Mouse (Mus musculus): ENCODE results near the gene Abhd2.

Abhd2 gene

DNA sequence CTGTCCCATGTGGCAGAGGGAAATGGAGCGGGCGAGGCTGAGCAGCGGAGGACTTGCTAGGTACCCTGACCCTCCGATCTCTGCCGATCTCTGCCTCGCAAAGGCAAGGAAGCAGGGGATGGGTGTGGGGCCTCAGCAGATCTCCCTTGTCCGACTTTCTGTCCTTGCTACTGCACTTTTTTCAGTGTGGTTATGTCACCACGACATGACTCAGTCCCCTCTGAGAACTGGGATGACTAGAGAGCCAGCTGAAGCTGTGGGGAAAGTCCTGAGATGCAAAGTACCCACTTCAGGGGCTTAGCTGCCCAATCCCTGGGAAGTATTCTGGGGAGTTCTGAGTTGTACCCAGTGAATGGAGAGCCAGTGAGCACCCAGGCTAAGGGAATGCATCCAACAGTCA lies 114.1 kb downstream of the Abhd2 start:
- no peak for DNase-seq

DNA sequence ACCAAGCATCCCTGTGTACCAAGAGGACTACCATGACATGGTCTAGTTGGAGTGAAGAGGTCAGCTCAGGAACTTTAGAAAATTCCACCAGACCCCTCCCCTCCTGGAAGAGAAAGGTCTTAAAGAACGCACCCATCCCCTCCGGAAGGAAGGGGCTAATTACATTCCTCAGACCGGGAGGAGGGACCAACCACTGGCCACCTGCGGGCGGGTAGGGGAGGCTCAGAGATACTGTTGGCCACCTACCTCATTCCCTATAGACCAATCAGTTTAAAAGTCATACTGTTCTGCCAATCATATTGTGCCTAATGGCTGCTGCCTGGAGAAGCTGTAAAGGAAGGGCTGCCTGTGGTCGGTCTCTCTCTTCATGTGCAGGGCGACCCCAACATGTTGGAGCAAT lies 115.0 kb downstream of the Abhd2 start:
- no peak for DNase-seq

DNA sequence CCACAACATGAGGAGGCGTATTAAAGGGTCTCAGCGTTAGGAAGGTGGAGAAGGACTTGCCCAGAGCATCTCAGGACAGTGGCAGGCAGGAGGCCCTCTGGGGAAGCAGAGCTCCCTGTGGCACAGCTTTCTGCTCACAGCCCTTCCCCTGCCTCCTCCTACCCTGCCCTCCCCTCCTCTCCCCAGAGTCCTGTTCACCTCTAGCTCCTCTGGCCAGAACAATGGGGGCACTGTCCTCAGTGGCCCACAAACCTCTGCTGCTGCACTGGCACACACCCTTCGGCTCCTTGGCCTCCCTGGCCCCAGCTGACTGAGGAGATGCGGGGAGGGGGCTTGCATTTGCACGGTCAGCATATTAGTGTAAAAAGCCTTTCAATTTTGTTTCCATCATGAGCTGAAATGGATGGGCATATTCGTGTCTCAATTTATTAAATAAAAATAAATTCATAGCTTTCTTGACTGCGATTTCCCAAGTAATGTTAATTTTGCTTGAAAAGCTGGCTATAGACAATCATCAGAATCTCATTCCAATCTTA lies 115.7 kb downstream of the Abhd2 start:
- no peak for DNase-seq

DNA sequence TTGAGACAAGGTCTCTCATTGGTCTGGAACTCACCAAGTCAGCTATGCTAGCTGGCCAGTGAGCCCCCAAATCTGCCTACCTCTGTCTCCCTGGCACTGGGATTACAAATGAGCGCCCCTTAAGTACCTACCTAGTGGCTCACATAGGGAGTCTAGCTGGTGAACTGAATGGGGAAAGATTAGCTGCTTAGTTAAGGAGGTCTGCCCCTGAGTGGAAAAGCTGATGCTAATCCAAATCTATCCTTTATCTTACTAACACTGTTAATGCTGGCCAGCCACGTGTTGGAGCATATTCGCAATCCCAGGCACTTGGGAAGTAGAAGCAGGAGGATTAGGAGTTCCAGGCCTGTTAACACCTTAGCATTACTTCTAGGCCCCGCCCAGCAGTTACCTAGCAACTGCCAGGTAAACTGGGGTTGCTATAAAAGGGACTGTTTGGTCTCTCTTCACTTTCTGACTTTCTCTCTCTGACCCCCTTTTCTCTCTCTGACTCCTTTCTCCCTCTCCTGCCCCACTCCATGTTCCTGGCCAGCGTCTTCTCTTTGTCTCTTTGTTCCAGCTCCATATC lies 117.2 kb downstream of the Abhd2 start:
- no peak for DNase-seq

DNA sequence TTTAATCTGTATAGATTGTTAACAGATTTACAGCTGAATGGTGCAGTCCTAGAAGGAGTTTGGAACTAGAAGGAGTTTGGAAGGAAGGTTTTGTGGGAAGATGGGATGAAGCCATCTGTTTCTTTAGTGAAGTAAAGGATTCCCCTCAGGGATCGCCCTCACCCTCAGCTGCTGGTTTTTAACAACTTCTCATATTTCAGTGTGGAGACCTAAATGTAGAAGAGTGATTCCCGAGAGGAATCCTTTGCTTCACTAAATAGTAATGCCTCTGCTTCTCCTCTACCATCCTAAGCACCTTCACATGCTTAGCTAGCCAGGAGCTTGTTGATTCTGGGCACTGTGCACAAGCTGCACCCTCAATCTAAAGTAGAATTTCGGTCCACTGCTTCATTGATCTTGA lies 118.5 kb downstream of the Abhd2 start:
- no peak for DNase-seq

DNA sequence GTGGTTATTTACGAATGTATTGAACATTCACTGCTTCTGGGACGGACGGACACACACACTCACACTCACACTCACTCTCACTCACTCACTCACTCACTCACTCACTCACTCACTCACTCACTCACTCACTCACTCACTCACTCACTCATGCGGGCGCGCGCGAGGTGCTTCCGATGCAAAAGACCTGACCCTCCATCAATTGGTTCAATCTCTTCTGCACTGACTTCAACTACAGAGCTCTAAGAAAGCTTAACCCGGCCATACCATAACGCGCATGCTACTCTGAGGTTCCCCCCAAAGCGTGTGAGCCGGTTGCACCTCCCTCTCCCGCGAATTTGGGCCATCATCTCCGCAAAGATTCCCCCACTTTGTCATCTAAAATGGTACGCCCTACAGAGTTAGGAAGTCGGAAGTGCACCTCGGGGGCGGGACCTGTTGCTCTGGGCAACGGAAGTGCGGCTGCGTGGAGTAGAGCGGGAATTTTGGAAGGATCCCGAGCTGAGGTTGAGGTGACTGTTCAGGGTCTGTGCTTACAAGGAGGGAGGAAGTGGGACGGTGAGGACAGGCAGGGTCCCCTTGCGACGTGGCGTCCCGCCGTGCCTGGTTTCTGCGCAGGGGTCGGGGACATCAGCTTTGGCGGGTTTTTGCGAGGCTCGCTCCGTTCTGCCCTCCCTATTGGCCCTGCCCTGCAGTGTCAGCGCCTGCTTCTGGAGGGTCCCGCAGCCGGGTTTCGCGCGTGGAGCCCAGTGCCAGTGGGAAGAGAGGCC lies 119.1 kb downstream of the Abhd2 start, which contains the start of gene Fanci:
Fanci (plus strand) TSS at position 47 of the 767 bp plus-strand sequence.
- peak; percentile 92 to 94 for DNase-seq

DNA sequence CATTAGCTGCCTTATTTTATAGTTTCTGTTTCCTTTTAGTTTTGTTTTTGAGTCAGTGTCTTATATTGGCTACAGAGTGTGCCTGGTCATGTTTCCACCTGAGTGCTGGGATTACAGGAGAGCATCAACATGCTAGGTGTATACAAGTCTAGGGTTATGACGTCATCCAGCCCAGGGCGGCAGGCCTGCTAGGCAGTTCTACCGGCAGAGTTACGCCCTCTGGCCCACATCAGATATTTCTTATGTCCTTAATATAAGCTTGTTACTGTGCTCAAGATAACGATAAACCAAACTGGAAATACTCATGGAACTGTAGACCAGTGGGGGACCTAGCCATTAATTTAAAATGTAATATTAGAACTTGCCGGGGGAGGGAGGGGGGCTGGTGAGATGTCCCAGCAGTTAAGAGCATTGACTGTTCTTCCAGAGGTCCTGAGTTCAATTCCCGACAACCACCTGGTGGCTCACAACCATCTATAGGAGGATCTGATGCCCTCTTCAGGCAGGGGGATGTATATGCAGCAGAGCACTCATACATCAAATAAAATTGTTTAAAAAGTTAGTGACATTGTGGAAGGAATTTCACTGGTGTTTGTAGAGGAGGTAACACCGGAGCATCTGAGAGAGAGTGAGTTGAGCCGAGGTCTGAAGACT lies 120.0 kb downstream of the Abhd2 start:
- DNase-seq, result no peak

DNA sequence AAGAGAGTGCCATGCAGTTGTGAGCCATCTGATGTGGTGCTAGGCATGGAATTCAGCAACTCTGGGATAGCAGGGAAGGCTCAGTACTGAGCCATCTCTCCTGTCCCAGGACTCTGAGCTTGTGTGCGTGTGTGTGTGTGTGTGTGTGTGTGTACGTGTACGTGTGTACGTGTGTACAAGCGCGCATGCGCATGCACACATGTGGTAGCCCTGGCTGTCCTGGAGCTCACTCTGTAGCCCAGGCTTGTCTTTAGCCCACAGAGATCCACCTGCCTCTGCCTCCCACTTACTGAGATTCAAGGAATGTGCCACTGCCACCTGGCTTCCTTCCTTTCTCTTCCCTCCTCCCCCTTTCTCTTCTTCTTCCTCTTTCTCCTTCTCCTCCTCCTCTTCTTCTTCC lies 120.9 kb downstream of the Abhd2 start:
- DNase-seq, result no peak

DNA sequence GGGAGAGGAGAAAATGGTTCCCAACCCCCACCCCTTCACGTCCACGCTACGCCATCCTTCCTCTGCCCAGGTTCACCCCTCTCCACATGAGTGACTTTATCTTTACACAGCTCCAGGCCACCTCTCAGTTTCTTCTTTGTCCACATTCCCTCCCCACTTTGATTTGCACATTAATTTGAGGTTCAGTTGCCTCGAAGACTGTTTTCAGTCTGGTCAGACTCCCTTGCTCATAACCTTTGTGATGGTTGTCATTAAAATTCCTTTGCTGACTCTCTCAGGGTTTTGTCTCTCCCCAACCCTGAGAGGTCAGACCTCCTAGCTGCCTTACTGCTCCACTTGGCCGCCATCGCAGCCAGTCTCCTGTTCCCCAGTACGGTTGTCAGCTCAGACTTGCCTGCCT lies 121.7 kb downstream of the Abhd2 start:
- DNase-seq, result no peak

DNA sequence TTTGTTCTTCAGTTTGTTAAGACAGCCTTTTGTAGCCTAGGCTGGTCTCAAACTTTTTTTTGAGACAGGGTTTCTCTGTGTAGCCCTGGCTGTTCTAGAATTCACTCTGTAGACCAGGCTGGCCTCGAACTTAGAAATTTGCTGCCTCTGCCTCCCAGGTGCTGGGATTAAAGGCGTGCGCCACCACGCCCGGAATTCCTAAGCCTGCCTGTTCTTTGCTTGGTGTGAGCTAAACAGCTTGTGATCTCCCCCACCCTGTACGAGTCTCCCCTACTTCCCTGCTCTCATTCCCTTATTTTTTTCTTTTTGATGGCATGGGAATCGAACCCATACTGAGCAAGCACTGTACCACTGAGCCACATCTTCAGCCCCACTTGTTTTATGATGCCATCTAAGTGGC lies 122.2 kb downstream of the Abhd2 start:
- DNase-seq, result no peak

DNA sequence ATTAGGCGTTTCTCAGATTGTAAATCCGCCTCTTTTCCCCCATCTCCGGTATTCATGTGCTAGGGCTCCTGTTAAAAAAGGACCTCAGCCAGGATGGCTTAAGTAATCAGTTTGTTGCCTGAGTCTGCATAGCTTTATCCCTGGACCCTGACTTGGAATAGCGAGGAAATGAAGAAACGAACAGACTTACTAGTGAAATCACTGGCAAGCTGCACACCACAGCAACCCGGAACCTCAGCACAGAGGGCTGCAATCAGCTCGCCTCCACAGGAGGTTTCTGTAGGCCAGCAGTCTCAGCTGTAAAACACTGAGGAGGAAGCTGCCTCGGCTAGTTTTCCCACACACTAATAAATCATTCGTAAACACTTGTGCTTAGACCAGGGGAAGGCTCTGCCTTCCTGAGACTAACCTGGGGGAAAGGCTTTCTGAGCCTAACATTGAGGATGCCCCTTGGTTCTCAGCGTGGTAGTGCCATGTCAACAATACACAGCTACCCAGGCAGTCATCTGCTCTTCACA lies 124.5 kb downstream of the Abhd2 start:
- DNase-seq, result no peak

DNA sequence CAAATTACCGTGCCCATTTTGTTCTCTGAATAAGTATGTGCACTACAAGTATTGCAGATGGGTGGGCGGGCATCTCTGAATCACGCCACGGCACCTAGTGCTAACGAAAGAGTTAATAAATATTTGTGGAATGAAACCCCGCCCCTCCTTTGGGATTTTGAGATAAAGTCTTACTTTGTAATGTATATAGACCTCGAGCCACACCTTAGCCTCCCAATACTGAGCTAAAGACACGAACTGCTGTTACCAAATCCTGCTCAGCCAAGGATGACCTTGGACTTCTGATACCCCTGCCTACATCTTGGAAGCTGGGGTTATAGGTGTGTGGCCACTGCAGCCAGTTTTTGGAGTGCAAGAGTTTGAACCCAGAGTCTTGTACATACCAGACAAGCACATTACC lies 125.4 kb downstream of the Abhd2 start:
- no peak for DNase-seq

DNA sequence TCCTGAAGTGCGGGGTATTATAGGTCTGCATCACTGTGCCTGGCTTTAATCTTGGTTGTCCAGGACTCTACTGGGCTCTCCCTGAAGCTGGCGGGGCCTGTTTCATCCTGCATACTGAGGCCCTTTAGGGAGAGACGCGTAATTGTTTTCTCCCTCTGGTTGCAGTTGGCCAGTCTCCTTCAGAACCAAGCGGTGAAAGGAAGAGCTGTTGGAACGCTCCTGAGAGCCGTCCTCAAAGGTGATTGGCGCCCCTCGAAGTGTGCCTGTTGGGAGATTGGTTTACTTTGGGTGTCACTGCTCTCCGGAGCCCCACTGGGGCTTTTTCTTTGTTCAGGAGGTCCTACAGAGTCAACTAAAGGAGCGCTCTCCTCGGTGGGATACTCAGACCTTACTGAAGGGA lies 126.0 kb downstream of the Abhd2 start:
- DNase-seq, result no peak

DNA sequence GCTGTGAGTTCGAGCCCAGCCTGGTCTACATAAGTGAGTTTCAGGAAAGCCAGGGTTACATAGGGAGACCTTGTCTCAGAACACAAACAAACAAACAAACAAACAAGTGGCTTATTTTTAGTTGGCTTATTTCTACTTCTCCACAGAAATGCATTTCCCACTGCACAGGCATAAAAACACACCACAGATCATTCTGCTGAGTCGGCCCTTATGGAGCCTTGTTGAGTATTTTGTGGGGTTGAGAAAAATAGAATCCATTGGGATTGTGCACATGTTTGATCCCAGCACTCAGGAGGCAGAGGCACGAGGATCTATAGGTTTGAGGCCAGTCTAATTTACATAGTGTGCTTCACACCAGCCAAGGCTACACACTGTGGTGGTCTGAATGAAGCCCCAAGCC lies 127.3 kb downstream of the Abhd2 start:
- no peak for DNase-seq

DNA sequence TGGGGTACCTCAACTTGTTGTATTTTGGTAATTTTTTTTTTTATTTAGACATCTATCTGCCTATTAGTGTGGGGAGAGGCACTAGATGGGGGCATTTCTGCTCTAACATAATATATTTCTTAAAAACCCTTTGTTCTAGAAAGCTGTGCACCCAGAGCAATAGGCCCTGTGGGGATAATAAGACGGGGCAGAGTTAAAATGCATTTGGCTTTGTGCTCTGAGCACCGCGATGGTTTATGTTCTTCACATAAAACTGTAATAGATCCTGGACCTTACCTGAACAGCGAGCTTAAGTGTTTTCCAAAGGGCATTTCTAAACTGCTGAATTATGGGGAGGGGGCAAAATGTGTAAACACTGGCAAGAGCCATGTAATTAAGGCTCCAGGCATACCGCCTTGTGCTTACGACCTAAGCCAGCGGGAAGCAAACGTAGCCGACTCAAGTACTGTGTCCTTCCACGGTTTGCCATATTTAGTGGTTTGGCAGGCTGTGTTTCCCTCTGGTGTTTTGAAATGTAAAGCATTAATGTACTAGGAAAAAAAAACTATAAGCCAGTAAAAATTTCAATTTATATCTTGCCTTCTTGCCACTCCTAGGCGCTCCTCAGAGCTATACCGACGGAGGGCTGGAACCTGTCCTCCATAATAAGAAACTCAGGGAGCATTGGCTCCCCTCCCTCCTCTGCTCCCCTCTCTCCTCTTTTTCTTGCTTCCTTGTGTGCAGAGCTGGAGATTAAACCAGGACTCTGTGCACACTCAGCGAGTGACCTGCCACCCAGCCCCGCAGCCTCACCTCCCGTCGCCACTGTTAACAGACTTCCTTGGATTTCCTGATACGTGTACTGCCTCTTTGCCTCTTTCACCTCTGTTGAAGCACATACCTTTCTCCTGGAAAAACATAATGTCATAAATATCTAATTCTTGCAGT lies 141.7 kb downstream of the Abhd2 start:
- DNase-seq, result no peak

Measured in kidney, adult 8-10 months (tissue).